Mouse (Mus musculus) forebrain, postnatal 0 days (tissue): ENCODE measurements around the gene Ptges2. TPM values are rescaled to one million over a fixed set of nuclear protein-coding genes. Genes with fewer than 3 reads are reported as not detected.

Source experiments
- ATAC-seq: fragments of 200-750 bp; cut with Nextera tagmentation; 2 replicates; pipeline ENCODE4 v1.8.0; 2017; ENCODE audit warnings: mild to moderate bottlenecking, moderate library complexity
- DNase-seq: peaks from one replicate; pipeline ENCODE4 v3.0.0-alpha.2; 2015
- H3K27ac ChIP-seq: fragments of 300-500 bp; sonication (generic); 2 replicates; pipeline ENCODE4 v1.5.1; 2014; ENCODE audit warnings: low read depth, mild to moderate bottlenecking, antibody characterized with exemption, low read length, moderate library complexity, mixed read lengths
- H3K27me3 ChIP-seq: fragments of 300-500 bp; sonication (generic); 2 replicates; pipeline ENCODE4 v1.6.1; 2014; ENCODE audit warnings: mild to moderate bottlenecking, low read length, mixed read lengths; ENCODE audit not compliant: insufficient read depth
- H3K36me3 ChIP-seq: fragments of 300-500 bp; sonication (generic); 2 replicates; pipeline ENCODE4 v1.6.1; 2014; ENCODE audit warnings: mild to moderate bottlenecking, moderate library complexity; ENCODE audit not compliant: insufficient read depth
- H3K4me1 ChIP-seq: fragments of 300-500 bp; sonication (generic); 2 replicates; pipeline ENCODE4 v1.6.1; 2014; ENCODE audit warnings: antibody characterized with exemption; ENCODE audit not compliant: insufficient read depth
- H3K4me2 ChIP-seq: fragments of 300-500 bp; sonication (generic); 2 replicates; pipeline ENCODE4 v1.6.1; 2014; ENCODE audit warnings: low read depth, mild to moderate bottlenecking, moderate library complexity
- H3K4me3 ChIP-seq: fragments of 300-500 bp; sonication (generic); 2 replicates; pipeline ENCODE4 v1.5.1; 2014; ENCODE audit warnings: low read depth, low read length, mixed read lengths
- H3K9ac ChIP-seq: fragments of 300-500 bp; sonication (generic); 2 replicates; pipeline ENCODE4 v1.6.1; 2014; ENCODE audit warnings: mild to moderate bottlenecking
- H3K9me3 ChIP-seq: fragments of 300-500 bp; sonication (generic); 2 replicates; pipeline ENCODE4 v1.6.1; 2016; ENCODE audit warnings: low read length
- CTCF ChIP-seq: sonication (generic); IDR thresholded peaks from 2 replicates; pipeline ENCODE4 v1.5.1; 2016; ENCODE audit warnings: antibody characterized with exemption, control low read depth, low read depth
- WGBS: fragments of 180-500 bp; shearing (Covaris S2); extraction: QIAGEN DNeasy Blood & Tissue Kit; methylation state at CpG from one replicate; pipeline ENCODE4 v1.1.7; 2014; 5-methylcytosine and 5-hydroxymethylcytosine counted together
- polyA plus RNA-seq: library from polyadenylated mRNA; unstranded; fragments of >200 nt; fragmentation: Nextera tagmentation; extraction: Ambion mirVana; gene quantifications from 2 replicates; pipeline ENCODE4 v1.2.1, GENCODE M21; 2015
- total RNA-seq: library from RNA; depleted of rRNA; stranded (reverse); fragments of >200 nt; gene quantifications from 2 replicates; pipeline ENCODE4 v1.2.3, GENCODE M21; 2014

Gene Ptges2
- total and polyA plus RNA-seq, 2 experiments from 2014 or later, result 32.1 to 54.9 TPM

GRCm38 (mm10) chr2:32428262-32428722, 32.6 kb downstream of the Ptges2 start:
- H3K4me3 ChIP-seq, result peak overlapping the region; percentile 37
- no peaks in the 10 kb centered on the region for H3K36me3 ChIP-seq
- peak; percentile 86 for DNase-seq
- peak overlapping the region; percentile 49 for H3K9ac ChIP-seq
- H3K9me3 ChIP-seq, result no peaks in the 10 kb centered on the region
- H3K4me2 ChIP-seq, result peak overlapping the region; percentile 78
- H3K4me1 ChIP-seq, result peaks cover 39% of the 10 kb centered on the region
- peak overlapping the region; percentile 78 for H3K27ac ChIP-seq
- 14% methylated on average over 8 of the region's 8 CpGs for WGBS
- H3K27me3 ChIP-seq, result no peaks in the 10 kb centered on the region
- no peak for TF ChIP-seq CTCF
- ATAC-seq, result peak; percentile 88

- ATAC-seq (no peak), DNase-seq (no peak)
- peak overlapping the region; percentile 78 for H3K27ac ChIP-seq
- H3K4me1 ChIP-seq, result peaks cover 30% of the 10 kb centered on the region
- H3K4me2 ChIP-seq, result peak overlapping the region; percentile 78
- no peaks in the 10 kb centered on the region for H3K27me3 ChIP-seq
- no peak for TF ChIP-seq CTCF
- no peaks in the 10 kb centered on the region for H3K9me3 ChIP-seq
- H3K36me3 ChIP-seq, result no peaks in the 10 kb centered on the region
- peak overlapping the region; percentile 37 for H3K4me3 ChIP-seq
- peak overlapping the region; percentile 49 for H3K9ac ChIP-seq
- 58% methylated on average over 4 of the region's 4 CpGs for WGBS
Observed at GRCm38 (mm10) chr2:32429215-32429891, 33.7 kb downstream of the Ptges2 start.

- Histone ChIP-seq H3K9ac (peak overlapping the region; percentile 62), H3K27me3 (no peaks in the 10 kb centered on the region), H3K36me3 (no peaks in the 10 kb centered on the region), H3K4me1 (peaks cover 27% of the 10 kb centered on the region), H3K9me3 (no peaks in the 10 kb centered on the region), H3K4me3 (peak overlapping the region; percentile 48), H3K27ac (peak overlapping the region; percentile 87), H3K4me2 (peak overlapping the region; percentile 78)
- 5% methylated on average over 18 of the region's 18 CpGs for WGBS
- ATAC-seq (peak; percentile 96), DNase-seq (peak; percentile 93)
- TF ChIP-seq CTCF, result no peak
Observed at GRCm38 (mm10) chr2:32430701-32431676, 35.3 kb downstream of the Ptges2 start.

GRCm38 (mm10) chr2:32436686-32437372, 41.1 kb downstream of the Ptges2 start:
- H3K36me3 ChIP-seq, result no peaks in the 10 kb centered on the region
- no peak overlapping the region for H3K9ac ChIP-seq
- peak; percentile 39 for DNase-seq
- no peaks in the 10 kb centered on the region for H3K9me3 ChIP-seq
- H3K27ac ChIP-seq, result peak overlapping the region; percentile 46; the same call in 1 of the 2 replicates
- no peak overlapping the region for H3K4me2 ChIP-seq
- no peaks in the 10 kb centered on the region for H3K27me3 ChIP-seq
- 0 out of 2 replicates have a peak, but pooled peaks cover under 1% of the 10 kb centered on the region for H3K4me1 ChIP-seq
- ATAC-seq, result peak; percentile 67
- WGBS, result 23% methylated on average over 3 of the region's 3 CpGs
- no peak for TF ChIP-seq CTCF
- no peak overlapping the region for H3K4me3 ChIP-seq

GRCm38 (mm10) chr2:32437612-32438166, 42.0 kb downstream of the Ptges2 start:
- Histone ChIP-seq H3K36me3 (no peaks in the 10 kb centered on the region), H3K9ac (no peak overlapping the region), H3K27me3 (no peaks in the 10 kb centered on the region), H3K4me2 (no peak overlapping the region), H3K27ac (peak overlapping the region; percentile 46; the same call in 1 of the 2 replicates), H3K9me3 (no peaks in the 10 kb centered on the region), H3K4me3 (no peak overlapping the region), H3K4me1 (no peaks in the 10 kb centered on the region)
- 48% methylated on average over 2 of the region's 2 CpGs for WGBS
- DNase-seq, result no peak
- no peak for ATAC-seq
- no peak for TF ChIP-seq CTCF

- H3K4me1 ChIP-seq, result no peaks in the 10 kb centered on the region
- H3K36me3 ChIP-seq, result no peaks in the 10 kb centered on the region
- ATAC-seq (no peak), DNase-seq (no peak)
- H3K27ac ChIP-seq, result no peak overlapping the region
- H3K4me3 ChIP-seq, result no peak overlapping the region
- no peaks in the 10 kb centered on the region for H3K9me3 ChIP-seq
- no peak overlapping the region for H3K9ac ChIP-seq
- TF ChIP-seq CTCF, result no peak
- H3K4me2 ChIP-seq, result no peak overlapping the region
- no peaks in the 10 kb centered on the region for H3K27me3 ChIP-seq
- WGBS, result 69% methylated on average over 3 of the region's 3 CpGs
Observed at GRCm38 (mm10) chr2:32438733-32439132, 43.0 kb downstream of the Ptges2 start.
